Mouse (Mus musculus) common myeloid progenitor, adult 5-6 weeks (primary cell): ENCODE measurements at regions not wholly inside any gene's neighbourhood (a gene's known extent, or its start where the extent isn't known, plus 50 kb on each side); places are given as distances from the start of the nearest gene placed in this dataset.

Experiments used
- ATAC-seq: replicated peaks from 2 replicates; pipeline ENCODE4 v1.8.0; 2016; ENCODE audit warnings: low read depth, mild to moderate bottlenecking, moderate TSS enrichment, inconsistent platforms; ENCODE audit not compliant: poor library complexity, severe bottlenecking

DNA sequence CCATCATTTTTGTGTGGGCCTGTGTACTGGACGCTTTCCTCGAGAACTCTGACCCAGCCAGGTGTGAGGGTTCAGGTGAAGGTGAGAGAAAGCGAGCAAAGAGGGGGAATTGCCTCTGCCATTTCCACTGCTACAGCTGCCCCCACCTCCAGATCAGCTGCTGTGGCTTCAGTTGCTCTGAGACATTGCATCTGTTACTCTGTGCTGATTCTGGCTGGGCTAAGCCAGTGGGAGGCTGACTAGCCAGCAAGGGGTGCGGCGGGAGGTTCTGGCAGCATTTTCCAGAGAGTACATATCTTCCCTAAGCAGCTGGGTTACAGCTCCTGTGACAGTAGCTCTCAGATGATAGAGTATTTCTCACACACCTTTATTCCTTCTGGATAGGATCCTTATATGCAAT, 712.7 kb upstream of the Cdh18 start:
- ATAC-seq = no peak

DNA sequence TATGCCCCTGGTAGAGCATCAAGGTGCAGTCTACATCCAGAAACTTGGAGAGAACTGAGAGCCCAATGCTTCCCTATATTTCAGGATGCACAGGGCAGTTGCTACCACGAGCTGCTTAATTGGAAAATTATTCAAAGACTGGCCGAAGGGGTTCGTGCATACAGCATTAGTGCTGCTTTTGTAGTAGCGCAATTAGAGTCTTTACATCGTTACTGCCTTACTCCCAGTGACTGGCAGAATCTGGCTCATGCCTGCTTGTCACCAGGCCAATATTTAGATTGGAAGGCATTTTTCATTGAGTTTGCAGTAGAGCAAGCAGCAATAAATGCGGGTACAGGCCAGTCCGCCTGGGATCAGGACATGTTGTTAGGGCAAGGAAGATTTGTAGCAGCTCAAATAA, 690.3 kb upstream of the Cdh18 start:
- ATAC-seq = no peak

DNA sequence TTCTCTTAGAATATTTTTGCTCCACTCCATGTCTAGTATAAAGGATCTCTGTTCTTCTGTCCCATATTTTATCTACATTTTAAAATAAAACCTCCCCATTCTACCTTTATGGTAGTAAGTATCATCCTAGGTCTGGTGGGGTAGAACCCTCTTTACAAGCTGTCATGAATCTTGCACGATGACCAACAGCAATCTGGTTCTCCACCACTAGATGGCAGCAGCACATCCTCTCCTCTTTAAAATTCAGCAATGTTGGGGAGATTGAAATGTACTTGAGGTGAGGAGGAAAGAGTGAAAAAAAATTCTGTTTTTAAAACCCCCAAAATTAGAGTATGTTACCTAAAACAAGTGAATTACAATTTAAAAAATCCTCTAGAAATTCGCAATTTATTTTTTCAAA, 663.6 kb upstream of the Cdh18 start:
- peak; percentile 77 for ATAC-seq
